Mouse (Mus musculus) CH12.LX (cell line): ENCODE data around the gene Sall4.

ENCODE experiments used
- CTCF ChIP-seq, 2 experiments: IDR thresholded peaks in 1 of 2; conservative IDR thresholded peaks in 1 of 2; 2 replicates each; pipeline ENCODE4 v1.5.1; 2011 to 2012; ENCODE audit warnings: low read depth in 2 of 2, low read length in 2 of 2, improper control_type of control experiment in 1 of 2, inconsistent platforms in 1 of 2, mild to moderate bottlenecking in 1 of 2, moderate library complexity in 1 of 2
- EP300 ChIP-seq: IDR thresholded peaks from 2 replicates; pipeline ENCODE4 v1.6.1; 2011; ENCODE audit warnings: low read length, improper control_type of control experiment
- JUND ChIP-seq: conservative IDR thresholded peaks from 2 replicates; pipeline ENCODE4 v1.6.1; 2011; ENCODE audit warnings: low read depth, low read length, improper control_type of control experiment
- MAZ ChIP-seq: IDR thresholded peaks from 2 replicates; pipeline ENCODE4 v1.6.1; 2012; ENCODE audit warnings: low read depth, mild to moderate bottlenecking, inconsistent platforms, low read length, improper control_type of control experiment, moderate library complexity
- POLR2A ChIP-seq: IDR thresholded peaks from 2 replicates; pipeline ENCODE4 v1.6.1; 2011; ENCODE audit warnings: low read depth, mild to moderate bottlenecking, improper control_type of control experiment, low read length
- SIN3A ChIP-seq: IDR thresholded peaks from 2 replicates; pipeline ENCODE4 v1.6.1; 2012; ENCODE audit warnings: low read length, improper control_type of control experiment, inconsistent platforms
- TBP ChIP-seq: conservative IDR thresholded peaks from 2 replicates; pipeline ENCODE4 v1.6.1; 2011; ENCODE audit warnings: low read depth, low read length, improper control_type of control experiment
- ZNF384 ChIP-seq: IDR thresholded peaks from 2 replicates; pipeline ENCODE4 v1.6.1; 2012; ENCODE audit warnings: low read depth, low read length, improper control_type of control experiment, inconsistent platforms

DNA sequence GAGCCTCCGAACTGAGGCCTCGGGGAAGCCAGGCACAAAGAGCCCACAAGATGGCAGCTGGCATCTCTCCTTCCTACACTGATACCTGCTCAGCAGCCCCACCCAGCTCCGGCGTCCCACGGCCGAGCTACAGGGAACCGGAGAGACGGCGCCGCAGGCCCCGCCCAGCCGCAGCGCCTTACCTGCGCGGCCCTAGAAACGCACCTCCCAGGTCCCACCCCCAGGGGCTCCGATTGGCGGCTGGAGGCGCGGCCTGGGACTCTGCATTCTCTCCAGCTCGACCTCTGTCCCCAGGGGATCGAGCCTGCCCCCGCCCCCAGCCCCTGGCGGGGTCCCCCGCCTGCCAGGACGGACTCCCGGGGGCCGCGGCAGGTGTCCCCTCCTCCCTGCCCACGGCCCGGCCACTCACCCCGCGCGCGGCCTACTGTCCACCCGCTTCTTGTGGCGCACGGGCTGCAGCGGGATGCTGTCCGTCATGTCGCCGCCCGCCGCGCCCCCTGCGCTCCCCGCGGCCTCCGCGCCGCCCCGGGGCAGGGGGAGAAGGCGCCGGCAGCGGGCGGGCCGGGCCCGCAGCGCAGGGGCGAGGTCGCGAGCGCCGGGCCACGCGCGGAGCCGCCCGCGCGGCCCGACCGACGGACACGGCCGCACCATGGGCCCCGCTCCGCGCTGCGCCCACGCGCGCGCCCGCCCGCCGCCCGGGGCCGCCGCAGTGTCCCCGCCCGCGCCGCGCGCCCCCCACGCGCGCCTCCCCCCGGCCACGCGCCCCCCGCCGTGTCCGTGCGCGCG, 26.3 kb downstream of the Sall4 start:
- TF ChIP-seq CTCF (conservative IDR thresholded peaks at IDR 0.05 in 1 of 2, IDR thresholded peaks at IDR 0.05 in 1 of 2; ENCODE audit: low read depth in 2 of 2, low read length in 2 of 2) = no peak
- TF ChIP-seq POLR2A = no peak
- no peak for TF ChIP-seq TBP
- TF ChIP-seq ZNF384 = no peak
- TF ChIP-seq JUND = no peak
- TF ChIP-seq MAZ = no peak
- no peak for TF ChIP-seq EP300
- TF ChIP-seq SIN3A = no peak
